Comparison of ENCODE assay signal across 14 mouse cellular contexts in the genomic region with DNA sequence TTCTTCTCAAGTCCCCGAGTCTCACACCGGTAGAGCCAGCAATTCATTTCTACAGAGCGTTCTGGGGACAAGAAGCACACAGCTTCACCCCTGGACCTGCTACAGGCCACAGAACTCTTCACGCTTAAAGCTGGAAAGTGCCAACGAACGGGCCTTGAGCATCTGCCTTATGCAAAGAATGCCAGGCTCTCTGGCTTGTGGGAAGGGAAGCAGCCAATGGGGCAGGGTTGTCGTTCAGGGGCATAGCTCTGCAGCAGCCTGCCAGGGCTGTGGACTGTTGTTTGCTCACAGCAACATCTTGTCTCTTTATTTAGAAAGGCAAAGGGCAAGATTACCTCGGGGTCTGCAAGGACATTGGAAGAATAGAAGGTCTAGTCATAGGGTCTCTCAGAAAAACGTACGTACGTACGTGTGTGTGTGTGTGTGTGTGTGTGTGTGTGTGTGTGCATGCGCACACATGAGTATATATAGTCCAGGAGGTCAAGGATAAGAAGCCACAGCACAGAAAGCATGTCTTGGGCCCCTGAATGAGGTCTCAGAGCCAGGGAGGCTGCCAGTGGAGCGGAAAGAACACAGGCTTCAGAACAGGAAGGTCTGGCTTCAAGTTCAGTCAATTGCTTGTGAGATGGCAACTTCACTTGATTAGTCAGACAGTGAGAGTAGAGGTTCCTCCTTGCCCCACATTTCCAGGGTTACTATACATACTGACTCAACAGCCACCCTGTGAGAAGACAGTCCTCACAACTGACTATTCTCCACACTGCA. TPM values are rescaled to one million over a fixed set of nuclear protein-coding genes. Genes with fewer than 3 reads are reported as not detected.
A peak's percentile ranks its signal among the peaks of the same experiment; 100 is the strongest.
DNase-seq lines count a peak whose midpoint lies in the region; ATAC-seq lines count a peak whose summit lies in the region.
"Had no signal": no experiment of that assay in that cellular context is flagged by ENCODE, and none has a peak within 500 bp of the region (broad histone marks: within the 10 kb centered on the region; RNA-seq: fewer than 3 reads in every experiment).

No protein-coding gene starts in this region.

- no peaks in the 10 kb centered on the region for H3K9me3 ChIP-seq in forebrain, embryonic 15.5 days
- no peaks in the 10 kb centered on the region for H3K9me3 ChIP-seq in forebrain, embryonic 14.5 days (replicated peaks; ENCODE audit: control insufficient read depth, low read length)
- H3K9me3 ChIP-seq in lung, embryonic 16.5 days (ENCODE audit: control insufficient read depth, low read length), result no peaks in the 10 kb centered on the region
- H3K9me3 ChIP-seq in hindbrain, embryonic 13.5 days, result no peaks in the 10 kb centered on the region
- H3K9me3 ChIP-seq: neural tube, embryonic 12.5 days had no signal

- 72% methylated on average over 14 of the region's 14 CpGs for WGBS in forebrain, embryonic 15.5 days
- WGBS in forebrain, embryonic 14.5 days, result 81% methylated on average over 14 of the region's 14 CpGs
- WGBS in lung, embryonic 16.5 days, result 71% methylated on average over 14 of the region's 14 CpGs
- WGBS in hindbrain, embryonic 13.5 days, result 81% methylated on average over 14 of the region's 14 CpGs

- ATAC-seq in forebrain, embryonic 15.5 days (replicated peaks), result no peak
- ATAC-seq in forebrain, embryonic 14.5 days, result no peak
- no peak for ATAC-seq in lung, embryonic 16.5 days (ENCODE audit: low read depth)
- no peak for ATAC-seq in hindbrain, embryonic 13.5 days (ENCODE audit: low FRiP score)
- ATAC-seq in CD4-positive, CD25-positive, alpha-beta regulatory T cell, adult 4 months, result no peak

- peak overlapping the region; percentile 21; the same call in 1 of the 2 replicates for H3K27ac ChIP-seq in forebrain, embryonic 15.5 days (replicated peaks)
- no peak overlapping the region for H3K27ac ChIP-seq in forebrain, embryonic 14.5 days (ENCODE audit: low read depth, low read length)
- peak overlapping the region; percentile 75 for H3K27ac ChIP-seq in lung, embryonic 16.5 days (ENCODE audit: low read length)
- peak overlapping the region; percentile 60; the same call in 1 of the 2 replicates for H3K27ac ChIP-seq in hindbrain, embryonic 13.5 days
- H3K27ac ChIP-seq: neural tube, embryonic 12.5 days had no signal

- H3K4me2 ChIP-seq in forebrain, embryonic 15.5 days (replicated peaks), result no peak overlapping the region
- no peak overlapping the region for H3K4me2 ChIP-seq in forebrain, embryonic 14.5 days (ENCODE audit: low read length)
- H3K4me2 ChIP-seq in lung, embryonic 16.5 days (ENCODE audit: low read depth, low read length), result no peak overlapping the region
- H3K4me2 ChIP-seq in hindbrain, embryonic 13.5 days, result no peak overlapping the region
- H3K4me2 ChIP-seq: midbrain, embryonic 11.5 days; neural tube, embryonic 12.5 days had no signal

- no peak for DNase-seq in forebrain, embryonic 14.5 days (ENCODE audit: low spot score)
- no peak for DNase-seq in lung, postnatal 4 days
- peak; percentile 47 to 84 for DNase-seq in kidney, postnatal 25 days
- DNase-seq in ovary, adult 18-20 months (ENCODE audit: low spot score), result no peak
- DNase-seq: adrenal gland, postnatal 25 days; cerebellum, adult 11-12 months; gastrocnemius, postnatal 25 days; thymus, postnatal 36 days had no signal

- no peaks in the 10 kb centered on the region for H3K36me3 ChIP-seq in forebrain, embryonic 15.5 days
- H3K36me3 ChIP-seq in forebrain, embryonic 14.5 days (ENCODE audit: control insufficient read depth, insufficient read depth, low read length), result no peaks in the 10 kb centered on the region
- no peaks in the 10 kb centered on the region for H3K36me3 ChIP-seq in lung, embryonic 16.5 days (ENCODE audit: control insufficient read depth, insufficient read depth, low read length)
- H3K36me3 ChIP-seq in hindbrain, embryonic 13.5 days, result no peaks in the 10 kb centered on the region
- H3K36me3 ChIP-seq: neural tube, embryonic 12.5 days had no signal

- peaks cover 43% of the 10 kb centered on the region for H3K4me1 ChIP-seq in forebrain, embryonic 15.5 days
- peaks cover 27% of the 10 kb centered on the region for H3K4me1 ChIP-seq in forebrain, embryonic 14.5 days (ENCODE audit: control insufficient read depth, insufficient read depth, low read length)
- H3K4me1 ChIP-seq in lung, embryonic 16.5 days (replicated peaks; ENCODE audit: control insufficient read depth, insufficient read depth, low read length), result peaks cover 14% of the 10 kb centered on the region
- peaks cover 36% of the 10 kb centered on the region for H3K4me1 ChIP-seq in hindbrain, embryonic 13.5 days (replicated peaks)

- H3K27me3 ChIP-seq in forebrain, embryonic 15.5 days, result no peaks in the 10 kb centered on the region
- no peaks in the 10 kb centered on the region for H3K27me3 ChIP-seq in forebrain, embryonic 14.5 days (replicated peaks; ENCODE audit: control insufficient read depth, insufficient read depth, low read length)
- no peaks in the 10 kb centered on the region for H3K27me3 ChIP-seq in lung, embryonic 16.5 days (ENCODE audit: control insufficient read depth, insufficient read depth, low read depth, low read length)
- H3K27me3 ChIP-seq in hindbrain, embryonic 13.5 days, result no peaks in the 10 kb centered on the region
- H3K27me3 ChIP-seq: neural tube, embryonic 12.5 days had no signal

- no peak overlapping the region for H3K4me3 ChIP-seq in forebrain, embryonic 15.5 days
- H3K4me3 ChIP-seq in forebrain, embryonic 14.5 days (ENCODE audit: low read depth, low read length), result no peak overlapping the region
- H3K4me3 ChIP-seq in lung, embryonic 16.5 days (ENCODE audit: low read length), result no peak overlapping the region
- no peak overlapping the region for H3K4me3 ChIP-seq in hindbrain, embryonic 13.5 days
- H3K4me3 ChIP-seq: neural tube, embryonic 12.5 days had no signal

- H3K9ac ChIP-seq in forebrain, embryonic 15.5 days (replicated peaks), result no peak overlapping the region
- H3K9ac ChIP-seq in forebrain, embryonic 14.5 days (ENCODE audit: low read length), result no peak overlapping the region
- H3K9ac ChIP-seq in lung, embryonic 16.5 days (ENCODE audit: low read length), result no peak overlapping the region
- no peak overlapping the region for H3K9ac ChIP-seq in hindbrain, embryonic 13.5 days
- H3K9ac ChIP-seq: neural tube, embryonic 12.5 days had no signal

RNA-seq across cellular contexts. Expression of a gene that starts 48.0 kb away (rescaled TPM):
- 15.6 and 22.2 TPM in 2 replicates for polyA plus RNA-seq in forebrain, embryonic 15.5 days (2015; fragmentation: Nextera tagmentation; extraction: Ambion mirVana)
- polyA plus RNA-seq in forebrain, embryonic 14.5 days (2014; fragmentation: Nextera tagmentation; extraction: Ambion mirVana), result 10.4 and 11.1 TPM in 2 replicates
- 7.8 and 9.9 TPM in 2 replicates for polyA plus RNA-seq in lung, embryonic 16.5 days (2015; fragmentation: Nextera tagmentation; extraction: Ambion mirVana)
- 6.7 and 7.1 TPM in 2 replicates for polyA plus RNA-seq in hindbrain, embryonic 13.5 days (2015; fragmentation: Nextera tagmentation; extraction: Ambion mirVana)
- under 1 TPM in 1 of 2 experiments, not detected in 1; 0.12 TPM for polyA plus RNA-seq in CD4-positive, CD25-positive, alpha-beta regulatory T cell, adult 4 months (2017; shearing (Covaris generic))

Comparison
In these comparisons a context has a peak if more than half of its experiments do, and no peak if none do; other contexts are left out.
1. DNase-seq: peak in kidney, postnatal 25 days (2 of 2); none in forebrain, embryonic 14.5 days (single experiment), lung, postnatal 4 days (0 of 2) and ovary, adult 18-20 months (single experiment).